Mouse (Mus musculus): ENCODE measurements around the gene Plxdc1.

GRCm38 (mm10) chr11:97908634-97909348 lies 77.5 kb downstream of the Plxdc1 start:
- TF ChIP-seq CTCF (IDR thresholded peaks at IDR 0.05; ENCODE audit: insufficient read depth, low read depth, low read length) (no peak), POLR2A (IDR thresholded peaks at IDR 0.05; ENCODE audit: insufficient read depth, low read depth, low read length) (no peak)
